Mouse (Mus musculus) myocyte (in vitro differentiated cells): ENCODE measurements at regions not wholly inside any gene's neighbourhood (a gene's known extent, or its start where the extent isn't known, plus 50 kb on each side); places are given as distances from the start of the nearest gene placed in this dataset.
"Not testable (repeated sequence)": the region's sequence is repeated elsewhere in the genome, so short reads cannot be mapped to it uniquely, and the experiment has no call there.

Source experiments
- H3K27me3 ChIP-seq: one replicate; pipeline ENCODE4 v1.6.1; 2011; ENCODE audit not compliant: control insufficient read depth, insufficient read depth, insufficient read length
- H3K36me3 ChIP-seq: one replicate; pipeline ENCODE4 v1.6.1; 2011; ENCODE audit not compliant: control insufficient read depth, insufficient read depth
- H3K4me2 ChIP-seq: one replicate; pipeline ENCODE4 v1.6.1; 2011; ENCODE audit warnings: low read depth, control low read depth
- H3K4me3 ChIP-seq: one replicate; pipeline ENCODE4 v1.5.1; 2011; ENCODE audit warnings: mild to moderate bottlenecking, control low read depth, moderate library complexity
- H3K79me2 ChIP-seq: one replicate; pipeline ENCODE4 v1.6.1; 2011; ENCODE audit not compliant: control insufficient read depth, insufficient read depth
- H3ac ChIP-seq: one replicate; pipeline ENCODE4 v1.6.1; 2011; ENCODE audit not compliant: control insufficient read depth, insufficient read length
- CEBPB ChIP-seq: IDR thresholded peaks from 2 replicates; pipeline ENCODE4 v1.6.1; 2011; ENCODE audit warnings: mild to moderate bottlenecking, moderate library complexity; ENCODE audit not compliant: poor library complexity, insufficient read depth, severe bottlenecking
- E2F4 ChIP-seq: IDR thresholded peaks from one replicate; pipeline ENCODE4 v1.6.1; 2011; ENCODE audit warnings: mild to moderate bottlenecking, control low read depth, moderate library complexity; ENCODE audit not compliant: insufficient read depth
- MAX ChIP-seq: IDR thresholded peaks from one replicate; pipeline ENCODE4 v1.6.1; 2011; ENCODE audit warnings: low read depth, mild to moderate bottlenecking, control low read depth
- MYOD1 ChIP-seq, 3 experiments: IDR thresholded peaks; one replicate each; pipeline ENCODE4 v1.6.1; 2011; ENCODE audit warnings: control low read depth in 2 of 3, low read depth in 2 of 3, mild to moderate bottlenecking in 2 of 3, moderate library complexity in 1 of 3; ENCODE audit not compliant: insufficient read length in 2 of 3, control insufficient read depth in 1 of 3
- MYOG ChIP-seq, 3 experiments: IDR thresholded peaks; one replicate each; pipeline ENCODE4 v1.6.1; 2011; ENCODE audit warnings: control low read depth in 2 of 3, low read depth in 2 of 3, mild to moderate bottlenecking in 2 of 3; ENCODE audit not compliant: insufficient read length in 2 of 3, control insufficient read depth in 1 of 3, insufficient read depth in 1 of 3
- POLR2A ChIP-seq: IDR thresholded peaks from one replicate; pipeline ENCODE4 v1.6.1; 2011; ENCODE audit warnings: low read depth, mild to moderate bottlenecking, control low read depth, moderate library complexity; ENCODE audit not compliant: insufficient read length
- POLR2AphosphoS2 ChIP-seq: IDR thresholded peaks from one replicate; pipeline ENCODE4 v1.6.1; 2011; ENCODE audit warnings: low read depth, control low read depth; ENCODE audit not compliant: insufficient read length
- REST ChIP-seq: IDR thresholded peaks from one replicate; pipeline ENCODE4 v1.6.1; 2011; ENCODE audit warnings: mild to moderate bottlenecking, control low read depth, moderate library complexity; ENCODE audit not compliant: insufficient read depth, insufficient read length
- SRF ChIP-seq: IDR thresholded peaks from one replicate; pipeline ENCODE4 v1.6.1; 2011; ENCODE audit warnings: low read depth; ENCODE audit not compliant: control insufficient read depth, insufficient read length
- TCF12 ChIP-seq: IDR thresholded peaks from one replicate; pipeline ENCODE4 v1.6.1; 2011; ENCODE audit warnings: mild to moderate bottlenecking, control low read depth; ENCODE audit not compliant: poor library complexity, insufficient read depth, severe bottlenecking
- TCF3 ChIP-seq: IDR thresholded peaks from one replicate; pipeline ENCODE4 v1.6.1; 2011; ENCODE audit warnings: low read depth, control low read depth; ENCODE audit not compliant: insufficient read length
- USF1 ChIP-seq: IDR thresholded peaks from one replicate; pipeline ENCODE4 v1.6.1; 2011; ENCODE audit warnings: low read depth, mild to moderate bottlenecking, control low read depth, moderate library complexity

GRCm38 (mm10) chr12:33496306-33496705 lies 66.9 kb downstream of the Twistnb start:
- Histone ChIP-seq H3K27me3 (no peaks in the 10 kb centered on the region), H3K79me2 (no peaks in the 10 kb centered on the region), H3K36me3 (no peaks in the 10 kb centered on the region), H3K4me3 (no peak overlapping the region), H3K4me2 (no peak overlapping the region), H3ac (no peak overlapping the region)
- TF ChIP-seq REST (no peak), POLR2A (no peak), SRF (no peak), CEBPB (no peak), TCF3 (no peak), USF1 (no peak), MYOG (IDR thresholded peaks at IDR 0.05; ENCODE audit: control insufficient read depth in 1 of 3, insufficient read depth in 1 of 3, insufficient read length in 2 of 3, low read depth in 2 of 3) (no peak), E2F4 (no peak), TCF12 (no peak), POLR2AphosphoS2 (no peak), MYOD1 (IDR thresholded peaks at IDR 0.05; ENCODE audit: control insufficient read depth in 1 of 3, insufficient read length in 2 of 3, low read depth in 2 of 3) (no peak), MAX (no peak)

DNA sequence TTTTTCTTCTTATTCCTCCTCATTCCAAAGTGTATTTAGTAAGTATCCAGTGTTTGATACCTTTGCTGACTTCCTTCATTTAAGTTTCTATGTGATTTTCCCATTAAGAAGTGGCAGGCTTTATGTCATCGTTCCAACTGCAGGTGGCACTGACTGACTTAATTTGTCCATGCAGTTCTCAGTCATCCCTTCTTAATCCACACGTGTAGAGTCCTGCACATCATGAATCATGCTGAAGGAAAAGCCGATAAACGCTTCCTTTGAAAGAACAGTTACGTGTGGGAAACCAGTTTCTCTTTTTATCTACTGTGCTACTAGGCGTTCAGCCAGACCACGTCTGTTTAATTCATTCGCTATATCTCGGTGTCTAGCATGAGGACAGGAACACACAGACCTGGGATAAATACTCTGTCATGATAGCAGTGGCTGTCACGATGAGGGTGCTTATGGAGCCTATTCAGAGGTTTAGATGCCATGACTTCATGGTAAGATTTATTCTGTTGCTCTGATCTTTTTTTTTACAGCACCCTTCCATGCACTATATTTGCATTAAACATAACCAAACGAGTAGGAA lies 68.0 kb downstream of the Twistnb start:
- no peaks in the 10 kb centered on the region for H3K36me3 ChIP-seq
- no peak overlapping the region for H3K4me3 ChIP-seq
- H3K27me3 ChIP-seq: no peaks in the 10 kb centered on the region
- H3K79me2 ChIP-seq: no peaks in the 10 kb centered on the region
- TF ChIP-seq TCF12 (no peak), USF1 (no peak), TCF3 (no peak), SRF (no peak), MAX (no peak), CEBPB (no peak), POLR2AphosphoS2 (no peak), POLR2A (no peak), MYOD1 (IDR thresholded peaks at IDR 0.05; ENCODE audit: control insufficient read depth in 1 of 3, insufficient read length in 2 of 3, low read depth in 2 of 3) (no peak), MYOG (IDR thresholded peaks at IDR 0.05; ENCODE audit: control insufficient read depth in 1 of 3, insufficient read depth in 1 of 3, insufficient read length in 2 of 3, low read depth in 2 of 3) (no peak), REST (no peak), E2F4 (no peak)
- no peak overlapping the region for H3K4me2 ChIP-seq
- H3ac ChIP-seq: no peak overlapping the region

GRCm38 (mm10) chr12:33541566-33541965 lies 112.1 kb downstream of the Twistnb start:
- Histone ChIP-seq H3K36me3 (no peaks in the 10 kb centered on the region), H3K4me2 (no peak overlapping the region), H3K79me2 (no peaks in the 10 kb centered on the region), H3ac (no peak overlapping the region), H3K4me3 (no peak overlapping the region), H3K27me3 (no peaks in the 10 kb centered on the region)
- TF ChIP-seq TCF3 (no peak), MAX (no peak), USF1 (no peak), CEBPB (no peak), MYOG (IDR thresholded peaks at IDR 0.05; ENCODE audit: control insufficient read depth in 1 of 3, insufficient read depth in 1 of 3, insufficient read length in 2 of 3, low read depth in 2 of 3) (no peak), TCF12 (no peak), POLR2A (no peak), POLR2AphosphoS2 (no peak)

DNA sequence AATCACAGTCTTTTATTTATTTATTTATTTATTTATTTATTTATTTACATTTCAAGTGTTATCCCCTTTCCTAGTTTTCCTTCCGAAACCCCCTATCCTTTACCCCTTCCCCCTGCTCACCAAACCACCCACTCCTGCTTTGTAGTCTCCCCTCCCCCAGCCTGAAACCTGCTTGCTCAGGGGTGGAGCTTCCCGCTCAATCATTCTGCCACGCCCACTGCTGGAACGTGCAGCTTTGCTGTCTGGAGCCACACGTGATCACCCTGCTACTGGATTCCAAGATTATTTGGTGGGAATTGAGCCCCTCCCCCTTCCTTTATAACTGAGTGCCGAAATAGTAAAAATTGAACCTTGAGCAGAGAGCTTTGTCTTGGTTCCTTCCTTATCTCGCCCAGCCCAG lies 122.2 kb downstream of the Twistnb start:
- H3K4me3 ChIP-seq, H3K27me3 ChIP-seq, H3ac ChIP-seq, H3K79me2 ChIP-seq, H3K36me3 ChIP-seq, H3K4me2 ChIP-seq: not testable (repeated sequence)

- Histone ChIP-seq H3ac (no peak overlapping the region), H3K79me2 (no peaks in the 10 kb centered on the region), H3K36me3 (no peaks in the 10 kb centered on the region), H3K4me3 (no peak overlapping the region), H3K27me3 (no peaks in the 10 kb centered on the region), H3K4me2 (no peak overlapping the region)
- TF ChIP-seq REST (no peak), POLR2A (no peak), POLR2AphosphoS2 (no peak), MAX (no peak), SRF (no peak), MYOD1 (IDR thresholded peaks at IDR 0.05; ENCODE audit: control insufficient read depth in 1 of 3, insufficient read length in 2 of 3, low read depth in 2 of 3) (no peak), TCF12 (no peak), CEBPB (no peak), TCF3 (no peak), E2F4 (no peak), MYOG (IDR thresholded peaks at IDR 0.05; ENCODE audit: control insufficient read depth in 1 of 3, insufficient read depth in 1 of 3, insufficient read length in 2 of 3, low read depth in 2 of 3) (no peak)
These were observed 122.8 kb downstream of the Twistnb start for GRCm38 (mm10) chr12:33552231-33552630.
